Mouse (Mus musculus) neural tube, embryonic 13.5 days (tissue): ENCODE data around the gene Lum. TPM values are rescaled to one million over a fixed set of nuclear protein-coding genes. Genes with fewer than 3 reads are reported as not detected.

ENCODE experiments used
- ATAC-seq: fragments of 200-750 bp; cut with Nextera tagmentation; 2 replicates; pipeline ENCODE4 v1.8.0; 2017; ENCODE audit warnings: low read depth, mild to moderate bottlenecking, moderate TSS enrichment, moderate library complexity
- H3K27ac ChIP-seq: fragments of 300-500 bp; sonication (generic); replicated peaks from 2 replicates; pipeline ENCODE4 v1.5.1; 2015; ENCODE audit warnings: moderate library complexity, mild to moderate bottlenecking, inconsistent platforms
- H3K27me3 ChIP-seq: fragments of 300-500 bp; sonication (generic); 2 replicates; pipeline ENCODE4 v1.6.1; 2015; ENCODE audit warnings: mild to moderate bottlenecking, inconsistent platforms
- H3K36me3 ChIP-seq: fragments of 300-500 bp; sonication (generic); 2 replicates; pipeline ENCODE4 v1.6.1; 2015; ENCODE audit warnings: mild to moderate bottlenecking, inconsistent platforms
- H3K4me1 ChIP-seq: fragments of 300-500 bp; sonication (generic); replicated peaks from 2 replicates; pipeline ENCODE4 v1.6.1; 2015; ENCODE audit warnings: inconsistent platforms
- H3K4me2 ChIP-seq: fragments of 300-500 bp; sonication (generic); 2 replicates; pipeline ENCODE4 v1.6.1; 2015; ENCODE audit warnings: inconsistent platforms, mild to moderate bottlenecking, moderate library complexity
- H3K4me3 ChIP-seq: fragments of 300-500 bp; sonication (generic); 2 replicates; pipeline ENCODE4 v1.5.1; 2015; ENCODE audit warnings: mild to moderate bottlenecking, inconsistent platforms
- H3K9ac ChIP-seq: fragments of 300-500 bp; sonication (generic); 2 replicates; pipeline ENCODE4 v1.6.1; 2015; ENCODE audit warnings: moderate library complexity, mild to moderate bottlenecking, inconsistent platforms
- H3K9me3 ChIP-seq: fragments of 300-500 bp; sonication (generic); 2 replicates; pipeline ENCODE4 v1.6.1; 2016; ENCODE audit warnings: inconsistent platforms
- WGBS: fragments of 180-500 bp; shearing (Covaris S2); methylation state at CpG from one replicate; pipeline ENCODE4 v1.1.7; 2015; 5-methylcytosine and 5-hydroxymethylcytosine counted together
- polyA plus RNA-seq: library from polyadenylated mRNA; unstranded; fragments of >200 nt; fragmentation: Nextera tagmentation; extraction: Ambion mirVana; gene quantifications from 2 replicates; pipeline ENCODE4 v1.2.1, GENCODE M21; 2015

Gene Lum
- polyA plus RNA-seq, 1 experiment from 2014 or later, result 53.2 TPM

- H3K36me3 ChIP-seq, result no peaks in the 10 kb centered on the region
- 72% methylated on average over 3 of the region's 3 CpGs for whole genome bisulfite sequencing
- H3K4me1 ChIP-seq, result no peaks in the 10 kb centered on the region
- H3K9me3 ChIP-seq, result no peaks in the 10 kb centered on the region
- ATAC-seq, result no peak
- no peak overlapping the region for H3K4me2 ChIP-seq
- no peak overlapping the region for H3K4me3 ChIP-seq
- no peak overlapping the region for H3K27ac ChIP-seq
- no peaks in the 10 kb centered on the region for H3K27me3 ChIP-seq
- H3K9ac ChIP-seq, result no peak overlapping the region
Observed at GRCm38 (mm10) chr10:97591685-97592084, 26.8 kb downstream of the Lum start.

GRCm38 (mm10) chr10:97595680-97596079 lies 30.8 kb downstream of the Lum start:
- no peak for ATAC-seq
- Histone ChIP-seq H3K4me1 (no peaks in the 10 kb centered on the region), H3K9ac (no peak overlapping the region), H3K27ac (no peak overlapping the region), H3K27me3 (no peaks in the 10 kb centered on the region), H3K4me3 (no peak overlapping the region), H3K4me2 (no peak overlapping the region), H3K36me3 (no peaks in the 10 kb centered on the region), H3K9me3 (no peaks in the 10 kb centered on the region)
- 75% methylated on average over 1 of the region's 1 CpGs for WGBS

- no peak overlapping the region for H3K4me2 ChIP-seq
- no peaks in the 10 kb centered on the region for H3K4me1 ChIP-seq
- no peaks in the 10 kb centered on the region for H3K9me3 ChIP-seq
- no peak for ATAC-seq
- no peak overlapping the region for H3K4me3 ChIP-seq
- no peak overlapping the region for H3K9ac ChIP-seq
- 79% methylated on average over 4 of the region's 4 CpGs for WGBS
- H3K27me3 ChIP-seq, result no peaks in the 10 kb centered on the region
- no peak overlapping the region for H3K27ac ChIP-seq
- no peaks in the 10 kb centered on the region for H3K36me3 ChIP-seq
Observed at GRCm38 (mm10) chr10:97601744-97602143, 36.8 kb downstream of the Lum start.

- no peak for ATAC-seq
- Histone ChIP-seq H3K9ac (no peak overlapping the region), H3K9me3 (no peaks in the 10 kb centered on the region), H3K36me3 (no peaks in the 10 kb centered on the region), H3K27me3 (no peaks in the 10 kb centered on the region), H3K4me1 (no peaks in the 10 kb centered on the region), H3K27ac (no peak overlapping the region), H3K4me3 (no peak overlapping the region), H3K4me2 (no peak overlapping the region)
Observed at GRCm38 (mm10) chr10:97603256-97603655, 38.3 kb downstream of the Lum start.

GRCm38 (mm10) chr10:97606579-97606978 lies 41.7 kb downstream of the Lum start, which contains the start of gene Kera:
Gene Kera, plus strand, starts transcription at chr10:97606879.
- Histone ChIP-seq H3K27ac (no peak within 1 kb of the TSS), H3K9me3 (no peaks in the 10 kb centered on the region), H3K4me1 (no peaks in the 10 kb centered on the region), H3K9ac (no peak within 1 kb of the TSS), H3K27me3 (no peaks in the 10 kb centered on the region), H3K4me3 (no peak within 1 kb of the TSS), H3K4me2 (no peak within 1 kb of the TSS), H3K36me3 (no peaks in the 10 kb centered on the region)
- ATAC-seq, result no peak
- WGBS, result 75% methylated on average over 2 of the region's 2 CpGs

Other genes starting within 250 kb of the Lum start
- gene Dcn, start 85.5 kb upstream of the Lum start, polyA plus RNA-seq, result 142 and 150 TPM in 2 replicates
- 0.08 TPM in 1 of 2 replicates, not detected in the other for gene Kera, start 41.8 kb downstream of the Lum start, polyA plus RNA-seq
- gene Epyc, start 78.9 kb downstream of the Lum start, polyA plus RNA-seq, result 2.2 and 3.1 TPM in 2 replicates
- gene Ccer1, start 127.9 kb downstream of the Lum start, polyA plus RNA-seq, result not detected in 2 replicates
- not detected in 2 replicates for gene C030005K15Rik, start 161.6 kb downstream of the Lum start, polyA plus RNA-seq